Mouse (Mus musculus) liver, embryonic 14.5 days (tissue): ENCODE measurements at regions not wholly inside any gene's neighbourhood (a gene's known extent, or its start where the extent isn't known, plus 50 kb on each side); places are given as distances from the start of the nearest gene placed in this dataset.

Source experiments
- CTCF ChIP-seq: IDR thresholded peaks from 2 replicates; pipeline ENCODE4 v1.5.1; 2016; ENCODE audit warnings: antibody characterized with exemption, low read depth, control low read depth
- EP300 ChIP-seq: IDR thresholded peaks from 2 replicates; pipeline ENCODE4 v1.6.1; 2016; ENCODE audit warnings: antibody characterized with exemption, low read depth

DNA sequence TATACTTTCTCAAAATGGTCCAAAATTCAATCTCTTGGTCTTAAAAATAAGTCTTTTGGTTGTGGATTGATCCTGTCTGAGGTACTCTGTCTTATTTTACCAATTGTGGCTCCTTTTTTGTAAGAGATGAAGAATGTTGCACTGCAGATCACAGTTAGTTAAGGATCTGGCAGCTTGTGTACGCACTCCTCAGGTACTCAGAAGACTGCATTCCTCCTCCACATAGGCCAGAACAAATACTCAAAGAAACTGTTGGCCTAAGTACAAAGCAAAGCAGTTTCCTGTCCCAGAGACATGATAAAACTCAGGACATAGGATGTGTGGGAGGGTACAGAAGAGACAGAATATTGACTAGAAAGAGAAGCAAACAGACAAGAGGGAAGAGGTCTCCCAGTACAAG lies 155.4 kb downstream of the Atp6ap1l start:
- TF ChIP-seq CTCF (no peak), EP300 (no peak)
